Mouse (Mus musculus) forebrain, embryonic 14.5 days (tissue): Measurements from ENCODE around the gene Srrt. TPM values are rescaled to one million over a fixed set of nuclear protein-coding genes. Genes with fewer than 3 reads are reported as not detected.
"Not testable (repeated sequence)": the region's sequence is repeated elsewhere in the genome, so short reads cannot be mapped to it uniquely, and the experiment has no call there.

ENCODE experiments used
- ATAC-seq: fragments of 200-750 bp; cut with Nextera tagmentation; 2 replicates; pipeline ENCODE4 v1.8.0; 2017; ENCODE audit warnings: mild to moderate bottlenecking, moderate library complexity
- DNase-seq: peaks from one replicate; pipeline ENCODE4 v3.0.0-alpha.2; 2015; ENCODE audit warnings: low spot score
- H3K27ac ChIP-seq: fragments of 300-500 bp; sonication (generic); 2 replicates; pipeline ENCODE4 v1.5.1; 2014; ENCODE audit warnings: low read depth, mild to moderate bottlenecking, control low read depth, low read length, moderate library complexity
- H3K27me3 ChIP-seq: fragments of 300-500 bp; sonication (generic); replicated peaks from 2 replicates; pipeline ENCODE4 v1.6.1; 2014; ENCODE audit warnings: low read length, control low read depth, mixed read lengths; ENCODE audit not compliant: control insufficient read depth, insufficient read depth
- H3K36me3 ChIP-seq: fragments of 300-500 bp; sonication (generic); 2 replicates; pipeline ENCODE4 v1.6.1; 2014; ENCODE audit warnings: low read length, control low read depth; ENCODE audit not compliant: control insufficient read depth, insufficient read depth
- H3K4me1 ChIP-seq: fragments of 300-500 bp; sonication (generic); 2 replicates; pipeline ENCODE4 v1.6.1; 2014; ENCODE audit warnings: antibody characterized with exemption, low read length, control low read depth; ENCODE audit not compliant: control insufficient read depth, insufficient read depth
- H3K4me2 ChIP-seq: fragments of 300-500 bp; sonication (generic); 2 replicates; pipeline ENCODE4 v1.6.1; 2014; ENCODE audit warnings: mild to moderate bottlenecking, control low read depth, low read length
- H3K4me3 ChIP-seq: fragments of 300-500 bp; sonication (generic); 2 replicates; pipeline ENCODE4 v1.5.1; 2014; ENCODE audit warnings: low read depth, low read length, control low read depth
- H3K9ac ChIP-seq: fragments of 300-500 bp; sonication (generic); 2 replicates; pipeline ENCODE4 v1.6.1; 2014; ENCODE audit warnings: mild to moderate bottlenecking, low read length, control low read depth, moderate library complexity
- H3K9me3 ChIP-seq: fragments of 300-500 bp; sonication (generic); replicated peaks from 2 replicates; pipeline ENCODE4 v1.6.1; 2016; ENCODE audit warnings: low read length, control low read depth, mixed read lengths; ENCODE audit not compliant: control insufficient read depth
- WGBS: fragments of 180-500 bp; shearing (Covaris S2); extraction: QIAGEN DNeasy Blood & Tissue Kit; methylation state at CpG from one replicate; pipeline ENCODE4 v1.1.7; 2014; 5-methylcytosine and 5-hydroxymethylcytosine counted together
- polyA plus RNA-seq: library from polyadenylated mRNA; unstranded; fragments of >200 nt; fragmentation: Nextera tagmentation; extraction: Ambion mirVana; gene quantifications from 2 replicates; pipeline ENCODE4 v1.2.1, GENCODE M21; 2014

Gene Srrt
- polyA plus RNA-seq, 1 experiment from 2014 or later, result 78.9 TPM

GRCm38 (mm10) chr5:137288999-137289470, 18.4 kb downstream of the Srrt start:
- 3% methylated on average over 25 of the region's 25 CpGs for WGBS
- ATAC-seq, result no peak
- Histone ChIP-seq H3K4me2 (peak overlapping the region; percentile 95), H3K27me3 (peaks cover 26% of the 10 kb centered on the region; the same call in 1 of the 2 replicates), H3K27ac (no peak overlapping the region), H3K9ac (peak overlapping the region; percentile 43), H3K4me3 (peak overlapping the region; percentile 44), H3K36me3 (no peaks in the 10 kb centered on the region), H3K4me1 (peaks cover 13% of the 10 kb centered on the region; the same call in 1 of the 2 replicates), H3K9me3 (no peaks in the 10 kb centered on the region)
- peak; percentile 65 for DNase-seq

GRCm38 (mm10) chr5:137287953-137288743, 19.3 kb downstream of the Srrt start:
- DNase-seq, result peak; percentile 35

DNA sequence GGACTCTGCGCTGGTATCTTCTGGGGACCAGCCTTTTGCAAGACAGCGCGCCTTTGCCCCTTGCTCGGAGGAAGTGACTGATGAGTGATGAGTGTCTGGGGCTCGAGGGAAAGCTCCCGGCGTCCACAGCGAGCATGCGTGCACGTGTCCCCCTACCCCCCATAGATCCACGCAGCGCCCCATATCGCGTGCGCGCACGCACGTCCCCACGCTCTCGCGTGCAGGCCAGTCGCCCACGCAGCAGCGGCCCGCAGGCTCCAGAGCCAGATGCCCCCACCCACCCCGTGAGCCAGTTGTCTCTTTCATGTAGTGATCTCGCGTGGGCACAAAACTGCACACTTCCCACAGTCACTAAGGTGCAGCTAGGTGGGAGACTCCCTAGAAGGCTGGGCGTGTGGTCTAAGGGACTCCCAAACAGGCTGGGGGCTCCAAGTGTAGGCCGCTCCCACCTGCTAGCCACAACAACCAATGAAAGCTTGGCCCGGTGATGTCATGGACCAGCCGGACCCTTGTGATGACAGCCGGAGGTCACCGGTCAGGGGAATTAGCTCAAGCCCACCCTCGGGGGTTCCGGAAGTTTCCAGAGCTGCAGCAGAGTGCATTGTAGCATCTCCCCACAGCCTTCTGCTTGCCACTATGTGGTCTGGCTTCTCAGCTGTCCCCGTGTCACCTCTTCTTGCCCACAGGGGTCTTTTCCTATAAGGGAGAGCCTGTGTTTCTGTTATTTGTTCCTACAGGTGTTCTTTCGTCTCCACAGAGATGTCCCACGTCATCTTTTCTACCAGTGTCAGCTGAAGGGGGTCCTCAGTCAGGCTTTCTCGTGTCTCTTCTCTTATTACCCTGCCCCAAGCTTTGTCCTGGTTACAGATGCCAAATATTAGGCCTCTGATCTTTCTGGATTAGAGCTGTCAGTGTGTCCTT, 20.2 kb downstream of the Srrt start, which contains the start of gene Ache:
Gene Ache (plus strand): TSS at position 488 of the 921 bp plus-strand sequence.
- Histone ChIP-seq H3K27ac (no peak within 1 kb of the TSS), H3K36me3 (no peaks in the 10 kb centered on the region), H3K4me3 (peak within 1 kb of the TSS; percentile 44), H3K4me2 (peak within 1 kb of the TSS; percentile 95), H3K9me3 (no peaks in the 10 kb centered on the region), H3K9ac (peak within 1 kb of the TSS; percentile 68), H3K4me1 (peaks cover 10% of the 10 kb centered on the region; the same call in 1 of the 2 replicates), H3K27me3 (peaks cover 26% of the 10 kb centered on the region; the same call in 1 of the 2 replicates)
- 1% methylated on average over 38 of the region's 40 CpGs for WGBS
- DNase-seq, result peak; percentile 67
- ATAC-seq, result peak; percentile 61

More at GRCm38 (mm10) chr5:137287953-137288743, 19.3 kb downstream of the Srrt start:
- peaks cover 12% of the 10 kb centered on the region; the same call in 1 of the 2 replicates for H3K4me1 ChIP-seq
- peak overlapping the region; percentile 68 for H3K9ac ChIP-seq
- H3K9me3 ChIP-seq, result no peaks in the 10 kb centered on the region
- under 1% methylated on average over 45 of the region's 65 CpGs for WGBS
- ATAC-seq, result no peak; the same call in 1 of the 2 replicates
- H3K4me2 ChIP-seq, result peak overlapping the region; percentile 95
- peaks cover 26% of the 10 kb centered on the region; the same call in 1 of the 2 replicates for H3K27me3 ChIP-seq
- no peak overlapping the region for H3K27ac ChIP-seq
- no peaks in the 10 kb centered on the region for H3K36me3 ChIP-seq
- H3K4me3 ChIP-seq, result peak overlapping the region; percentile 44

GRCm38 (mm10) chr5:137286655-137287031, 20.8 kb downstream of the Srrt start:
- Histone ChIP-seq H3K4me3 (peak overlapping the region; percentile 44), H3K9me3 (no peaks in the 10 kb centered on the region), H3K27ac (no peak overlapping the region), H3K27me3 (peaks cover 26% of the 10 kb centered on the region; the same call in 1 of the 2 replicates), H3K9ac (peak overlapping the region; percentile 68), H3K4me1 (peaks cover 10% of the 10 kb centered on the region; the same call in 1 of the 2 replicates), H3K4me2 (peak overlapping the region; percentile 95), H3K36me3 (no peaks in the 10 kb centered on the region)
- ATAC-seq (peak; percentile 83), DNase-seq (peak; percentile 91)
- 1% methylated on average over 14 of the region's 16 CpGs for WGBS

- Histone ChIP-seq H3K9me3 (no peaks in the 10 kb centered on the region), H3K9ac (no peak overlapping the region), H3K27ac (no peak overlapping the region), H3K4me2 (no peak overlapping the region; the same call in 1 of the 2 replicates), H3K4me1 (peaks cover 10% of the 10 kb centered on the region; the same call in 1 of the 2 replicates), H3K36me3 (no peaks in the 10 kb centered on the region), H3K27me3 (peaks cover 26% of the 10 kb centered on the region; the same call in 1 of the 2 replicates), H3K4me3 (no peak overlapping the region)
- WGBS, result 67% methylated on average over 7 of the region's 7 CpGs
- DNase-seq (no peak), ATAC-seq (no peak)
Observed at GRCm38 (mm10) chr5:137285986-137286385, 21.5 kb downstream of the Srrt start.

DNA sequence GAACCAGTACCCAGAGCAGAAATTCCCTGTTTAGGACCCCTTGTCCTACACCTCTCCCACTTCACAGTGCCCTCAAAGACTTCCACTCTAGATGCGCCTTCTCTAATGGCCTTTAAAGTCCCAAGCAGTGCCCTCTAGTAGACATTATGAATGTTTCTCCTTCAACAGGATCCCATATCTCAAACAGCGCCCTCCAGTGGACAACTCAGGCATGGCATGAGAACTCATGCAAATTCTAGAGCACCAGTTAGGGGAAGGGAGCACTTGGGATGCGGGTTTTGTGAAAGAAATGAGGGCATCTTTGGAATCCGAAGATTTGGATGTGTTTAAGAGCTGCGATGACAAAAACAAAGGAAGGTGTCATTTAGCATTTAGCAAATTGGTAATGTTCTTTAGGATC, 22.4 kb downstream of the Srrt start:
- ATAC-seq (no peak), DNase-seq (no peak)
- H3K27ac ChIP-seq, result no peak overlapping the region
- no peaks in the 10 kb centered on the region for H3K9me3 ChIP-seq
- H3K4me2 ChIP-seq, result no peak overlapping the region
- H3K4me1 ChIP-seq, result peaks cover 10% of the 10 kb centered on the region; the same call in 1 of the 2 replicates
- 67% methylated on average over 5 of the region's 5 CpGs for WGBS
- H3K36me3 ChIP-seq, result no peaks in the 10 kb centered on the region
- no peak overlapping the region for H3K4me3 ChIP-seq
- H3K27me3 ChIP-seq, result peaks cover 25% of the 10 kb centered on the region; the same call in 1 of the 2 replicates
- H3K9ac ChIP-seq, result no peak overlapping the region

GRCm38 (mm10) chr5:137284411-137284810, 23.1 kb downstream of the Srrt start:
- H3K4me3 ChIP-seq, DNase-seq, H3K9me3 ChIP-seq, ATAC-seq, H3K9ac ChIP-seq, H3K4me2 ChIP-seq, H3K4me1 ChIP-seq, H3K27ac ChIP-seq, H3K36me3 ChIP-seq: not testable (repeated sequence)
- peaks cover 20% of the 10 kb centered on the region; the same call in 1 of the 2 replicates for H3K27me3 ChIP-seq
- WGBS, result 90% methylated on average over 5 of the region's 6 CpGs
